Mouse (Mus musculus): ENCODE measurements around the gene Catsper3.

Catsper3 gene

DNA sequence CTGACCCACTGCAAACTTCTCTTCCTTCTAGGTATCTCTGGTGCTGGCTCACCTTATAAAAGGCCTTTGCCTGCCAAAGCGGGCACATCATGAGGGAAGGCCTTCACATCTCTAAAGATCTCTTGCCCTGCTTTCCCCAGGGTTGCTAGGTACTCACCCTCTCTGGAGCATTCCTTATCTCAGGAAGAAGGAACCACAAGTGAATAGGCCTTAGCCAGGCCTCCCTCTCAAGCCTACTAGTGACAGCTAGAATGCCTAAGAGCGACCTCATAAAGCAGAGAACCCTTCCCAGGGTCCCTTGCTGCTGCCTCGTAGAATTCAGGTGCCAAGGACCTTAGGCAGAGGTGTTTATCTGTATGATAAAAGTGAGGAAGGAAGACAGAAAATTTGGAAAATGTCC, at the start of gene Catsper3:
Catsper3 (plus strand) TSS at position 301 of the 400 bp plus-strand sequence.
- no peak for DNase-seq (ENCODE audit: low read depth, low spot score)

DNA sequence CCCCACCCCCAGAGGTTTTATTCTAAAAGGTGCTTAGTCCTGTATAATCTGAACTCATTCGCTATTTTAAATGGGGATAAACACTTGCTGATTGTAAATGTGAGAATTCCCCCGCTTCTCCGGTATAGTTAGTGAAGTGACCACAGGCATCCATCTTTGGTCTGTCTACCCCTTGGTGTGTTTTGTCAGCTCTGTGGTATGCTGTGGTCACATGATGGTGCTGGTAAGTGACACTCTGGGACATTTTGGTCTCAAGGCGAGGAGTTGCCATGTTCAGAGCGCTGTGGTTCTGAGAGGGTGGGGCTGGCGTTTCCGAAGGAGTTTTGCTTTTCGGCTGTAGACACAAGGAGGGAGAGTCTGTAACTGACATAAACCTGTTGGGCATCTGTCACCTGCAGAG, 46.5 kb upstream of the Catsper3 start:
- DNase-seq (ENCODE audit: low read depth, low spot score) = no peak

DNA sequence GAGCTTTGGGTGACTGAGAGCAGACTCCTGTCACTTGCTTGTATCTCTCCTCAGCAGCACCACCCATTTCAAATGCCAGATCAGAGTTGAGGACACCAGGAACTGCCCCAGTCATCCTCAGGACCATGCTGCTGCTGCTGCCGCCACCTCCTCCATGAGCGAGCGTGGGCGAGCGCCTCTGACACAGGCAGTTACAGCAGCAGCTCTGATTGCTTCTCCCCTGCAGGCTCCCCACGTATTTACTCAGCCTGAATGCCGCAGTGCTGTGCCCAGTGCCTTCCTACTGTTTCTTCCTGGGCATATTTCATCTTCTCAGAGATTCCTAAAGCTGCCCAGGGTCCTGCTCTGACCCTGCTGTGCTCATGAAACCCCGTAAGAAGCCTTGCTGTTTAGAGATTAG, 42.1 kb upstream of the Catsper3 start:
- no peak for DNase-seq (ENCODE audit: low read depth, low spot score)

DNA sequence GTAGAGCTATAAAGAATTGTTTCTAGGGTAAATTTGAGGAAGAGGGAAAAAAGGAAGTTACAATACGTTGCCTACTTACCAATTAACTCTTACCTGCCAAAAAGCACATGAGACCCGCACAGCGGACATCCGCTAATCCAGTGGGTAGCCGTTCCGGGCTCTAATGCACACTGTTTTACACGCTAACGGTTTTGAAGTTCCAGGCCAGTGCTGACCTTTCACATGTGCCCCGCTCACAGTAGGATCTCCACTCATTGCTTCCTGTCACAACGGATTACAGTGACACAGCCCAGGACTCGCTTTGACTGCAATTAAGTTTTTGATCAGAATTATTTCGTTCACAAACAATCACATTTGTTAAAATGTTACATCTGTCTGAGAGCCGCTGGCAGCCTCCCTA, 30.0 kb upstream of the Catsper3 start:
- DNase-seq (ENCODE audit: low read depth, low spot score) = no peak

DNA sequence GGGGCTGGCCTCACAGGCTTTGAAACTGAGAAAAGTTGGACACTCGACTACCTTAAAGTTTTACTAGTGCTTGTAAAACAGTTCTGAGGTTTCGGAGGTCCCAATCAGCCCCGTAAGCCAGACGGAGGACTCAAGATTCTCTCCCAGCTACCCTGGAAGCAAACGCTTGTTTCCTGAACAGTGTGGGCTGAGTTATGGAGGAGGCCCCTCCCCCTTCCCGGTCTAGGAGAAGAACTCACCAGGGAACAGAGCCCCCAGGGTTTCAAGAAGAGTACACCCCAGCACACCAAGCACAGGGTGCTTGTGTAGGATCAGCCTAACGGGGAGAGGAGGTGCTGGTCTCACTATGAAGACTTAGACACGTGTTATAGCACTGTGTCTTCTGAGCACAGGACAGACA, 27.6 kb upstream of the Catsper3 start:
- no peak for DNase-seq (ENCODE audit: low read depth, low spot score)

DNA sequence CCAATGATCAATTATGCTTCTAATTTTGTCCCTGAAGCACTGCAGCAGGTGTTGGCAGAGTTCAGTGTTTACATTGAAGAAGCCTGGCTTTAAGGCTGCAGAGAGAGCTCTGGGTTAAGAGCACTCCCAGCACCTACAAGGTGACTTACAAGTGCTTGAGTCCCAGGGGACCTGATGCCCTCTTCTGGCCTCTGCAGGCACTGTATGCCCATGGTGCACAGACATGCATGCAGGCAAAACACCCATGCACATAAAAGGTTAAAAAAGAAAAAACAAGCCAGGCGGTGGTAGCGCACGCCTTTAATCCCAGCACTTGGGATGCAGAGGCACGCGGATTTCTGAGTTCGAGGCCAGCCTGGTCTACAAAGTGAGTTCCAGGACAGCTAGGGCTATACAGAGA, 26.7 kb upstream of the Catsper3 start:
- DNase-seq (ENCODE audit: low read depth, low spot score) = peak; percentile 55

DNA sequence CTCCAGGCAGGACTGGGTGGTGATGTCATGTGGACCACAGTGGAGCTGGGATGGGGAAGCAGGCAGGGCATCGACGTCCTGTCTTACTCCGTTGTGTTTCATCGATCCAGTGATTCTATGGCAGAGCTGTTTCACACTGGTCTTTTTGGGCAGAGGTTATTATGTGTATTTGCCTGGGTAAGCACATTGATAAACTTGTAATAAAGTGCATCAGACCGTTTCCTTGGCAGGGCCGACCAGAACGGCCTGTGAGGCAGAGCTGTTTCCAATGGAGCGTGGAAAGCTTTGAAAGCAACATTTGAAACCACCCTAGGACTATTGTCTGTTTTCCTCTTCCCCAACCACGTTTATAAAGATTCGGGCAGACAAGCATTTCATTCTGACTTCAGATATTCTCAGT, 23.8 kb upstream of the Catsper3 start:
- no peak for DNase-seq (ENCODE audit: low read depth, low spot score)

DNA sequence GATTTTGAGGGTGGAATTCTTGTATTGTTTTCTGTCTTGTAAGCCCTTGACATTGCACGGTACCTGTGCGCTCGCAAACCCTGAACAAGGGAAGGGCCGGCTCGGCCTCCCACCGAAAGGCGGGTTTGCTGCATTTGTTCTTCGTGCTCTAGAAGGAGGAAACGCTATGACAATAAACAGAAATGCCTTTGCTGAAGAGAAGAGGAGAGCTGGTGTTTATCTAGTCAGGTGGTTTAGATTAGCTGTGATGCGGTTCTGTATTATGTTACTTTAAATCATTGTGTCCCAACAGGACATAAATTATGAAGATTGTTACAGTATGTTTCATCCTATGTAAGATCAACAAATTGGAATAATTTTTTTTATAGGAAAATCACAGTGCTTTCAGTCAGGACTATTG, 22.9 kb upstream of the Catsper3 start:
- no peak for DNase-seq (ENCODE audit: low read depth, low spot score)

DNA sequence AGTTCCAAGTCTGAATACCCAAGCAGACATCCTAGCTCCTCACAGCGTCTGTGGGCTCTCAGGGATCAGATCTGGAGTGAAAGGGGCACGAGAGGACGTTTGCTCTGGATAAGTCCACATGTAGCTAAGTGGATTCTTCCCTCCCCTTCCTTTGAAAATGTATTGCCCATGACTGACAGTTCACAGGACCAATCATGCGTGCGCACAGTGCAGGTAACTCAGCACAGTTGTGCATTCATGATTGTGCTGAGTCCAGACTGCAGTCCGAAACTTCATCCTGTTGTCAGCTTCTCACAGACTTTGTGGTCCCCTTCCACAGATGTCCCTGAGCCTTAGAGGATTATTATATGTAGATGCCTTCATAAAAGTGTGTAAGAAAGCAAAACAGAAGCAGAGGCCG, 10.0 kb upstream of the Catsper3 start:
- DNase-seq (ENCODE audit: low read depth, low spot score) = no peak

DNA sequence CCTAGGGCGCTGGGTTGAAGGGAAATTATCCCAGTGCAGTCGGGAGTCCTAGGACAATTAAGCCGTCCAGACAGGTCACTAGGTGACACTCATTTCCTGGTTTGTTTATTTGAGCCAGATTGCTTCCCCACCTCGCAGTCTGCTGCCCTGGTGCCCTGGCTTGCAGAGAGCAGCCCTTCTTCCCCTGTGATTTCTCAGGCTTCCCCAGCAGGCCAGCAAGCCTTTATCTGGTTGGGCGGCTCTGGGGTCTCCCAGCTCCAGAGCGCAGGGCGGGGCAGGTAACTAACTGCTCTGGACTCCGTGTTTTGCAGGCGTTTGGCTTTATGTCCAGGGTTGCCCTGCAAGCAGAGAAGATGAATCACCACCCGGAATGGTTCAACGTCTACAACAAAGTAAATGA, 9.3 kb upstream of the Catsper3 start:
- no peak for DNase-seq (ENCODE audit: low read depth, low spot score)

DNA sequence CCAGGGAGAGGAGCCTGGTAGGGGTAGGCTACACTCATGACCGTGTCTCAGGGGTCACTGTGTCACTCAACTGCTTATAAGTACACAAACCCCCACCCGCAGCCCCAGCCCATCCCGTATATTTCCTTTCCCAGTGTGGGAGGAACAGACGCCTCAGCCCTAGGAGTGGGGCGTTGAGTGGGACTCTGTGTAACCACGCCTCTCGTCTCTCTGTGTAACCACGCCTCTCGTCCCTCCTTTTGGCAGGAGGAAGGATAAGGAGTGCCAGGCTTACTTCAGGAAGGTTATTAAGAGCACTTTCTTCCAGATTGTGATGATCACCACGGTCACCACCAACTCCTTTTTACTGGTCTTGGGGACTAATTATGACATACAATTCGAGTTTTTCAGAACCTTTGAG, 1.8 kb downstream of the Catsper3 start:
- no peak for DNase-seq (ENCODE audit: low read depth, low spot score)

DNA sequence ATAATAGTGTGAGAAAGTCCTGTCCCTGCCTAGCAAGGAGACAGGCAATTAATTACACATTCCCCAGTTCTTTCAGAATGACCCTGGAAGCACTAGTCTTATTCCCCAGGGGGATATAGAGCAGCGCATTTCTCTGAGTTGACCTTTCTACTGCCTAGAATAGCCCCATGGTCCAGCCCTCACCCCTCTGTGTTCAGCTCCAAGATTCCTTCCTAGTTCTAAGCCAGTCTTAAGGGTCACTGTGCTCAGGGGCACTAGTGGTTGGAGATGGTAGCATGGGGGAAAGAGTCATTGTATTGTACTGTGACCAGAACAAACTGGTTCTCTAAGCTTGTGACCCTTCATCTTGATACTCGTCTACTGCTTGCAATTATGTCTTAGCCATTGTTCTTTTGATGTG, 16.9 kb downstream of the Catsper3 start:
- DNase-seq (ENCODE audit: low read depth, low spot score) = no peak

DNA sequence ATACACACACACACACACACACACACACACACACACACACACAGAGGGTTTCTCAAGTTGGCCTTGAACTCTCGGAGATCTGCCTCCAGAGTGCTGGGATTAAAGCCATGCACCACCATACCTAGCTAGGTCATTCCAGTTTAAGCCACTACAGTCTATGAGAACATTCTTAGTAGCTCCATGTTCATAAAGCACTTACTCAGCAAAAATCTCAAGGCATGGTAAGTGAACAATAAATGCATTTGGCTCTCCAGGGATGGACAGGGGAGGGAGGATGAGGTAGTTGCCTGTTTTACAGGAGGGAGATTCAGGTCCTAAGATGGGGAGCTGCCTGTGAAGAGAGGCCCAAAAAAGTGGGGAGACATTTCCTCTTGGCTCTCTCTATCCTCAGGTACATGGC, 19.6 kb downstream of the Catsper3 start:
- DNase-seq (ENCODE audit: low read depth, low spot score) = no peak

DNA sequence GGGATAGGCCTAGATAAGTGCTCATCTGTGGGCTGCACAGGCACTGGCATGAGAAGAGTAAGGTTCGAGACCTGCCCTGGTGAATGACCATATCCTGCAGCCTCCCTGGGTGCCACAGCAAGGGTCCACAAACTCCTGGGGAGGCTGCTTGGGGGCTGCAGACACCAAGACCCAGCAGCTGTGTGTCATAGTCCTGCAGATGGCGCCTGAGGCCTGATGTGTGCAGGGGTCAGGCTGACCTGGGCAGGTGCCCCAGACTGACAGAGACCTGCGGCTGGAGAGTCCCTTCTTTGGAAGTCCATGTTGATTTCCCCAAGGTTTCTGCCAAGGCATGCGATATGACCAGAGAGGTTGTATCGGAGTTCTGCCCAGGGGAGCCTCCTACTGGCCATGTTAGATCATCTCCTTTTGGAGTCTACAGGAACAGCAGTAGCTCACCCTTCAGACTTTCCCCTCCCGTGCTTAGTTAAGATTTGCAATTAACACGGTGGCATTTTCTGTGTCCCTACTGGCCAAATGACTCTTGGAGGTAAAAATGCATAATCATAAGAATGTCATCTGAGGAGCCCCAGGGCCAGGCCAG, 24.8 kb downstream of the Catsper3 start:
- no peak for DNase-seq (ENCODE audit: low read depth, low spot score)

DNA sequence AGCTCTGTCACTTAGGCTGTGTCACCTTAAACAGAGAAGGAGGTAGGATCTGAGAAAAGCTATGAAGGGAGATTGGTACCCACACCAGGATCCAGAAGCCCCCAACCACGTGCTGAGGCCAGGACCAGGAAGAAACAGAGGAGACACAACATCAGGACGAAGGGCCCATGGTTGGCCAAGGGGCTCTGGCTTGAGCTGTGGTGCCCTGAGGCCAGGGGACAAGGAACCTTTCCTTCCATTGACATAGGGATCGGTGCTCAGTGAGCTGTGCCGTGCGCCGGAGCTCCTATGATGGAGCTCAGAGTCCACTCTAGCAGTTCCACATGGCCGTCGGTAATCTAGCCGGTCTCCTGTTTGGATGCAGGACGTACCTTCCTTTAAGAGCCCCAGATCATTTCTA, 25.3 kb downstream of the Catsper3 start:
- DNase-seq (ENCODE audit: low read depth, low spot score) = no peak

DNA sequence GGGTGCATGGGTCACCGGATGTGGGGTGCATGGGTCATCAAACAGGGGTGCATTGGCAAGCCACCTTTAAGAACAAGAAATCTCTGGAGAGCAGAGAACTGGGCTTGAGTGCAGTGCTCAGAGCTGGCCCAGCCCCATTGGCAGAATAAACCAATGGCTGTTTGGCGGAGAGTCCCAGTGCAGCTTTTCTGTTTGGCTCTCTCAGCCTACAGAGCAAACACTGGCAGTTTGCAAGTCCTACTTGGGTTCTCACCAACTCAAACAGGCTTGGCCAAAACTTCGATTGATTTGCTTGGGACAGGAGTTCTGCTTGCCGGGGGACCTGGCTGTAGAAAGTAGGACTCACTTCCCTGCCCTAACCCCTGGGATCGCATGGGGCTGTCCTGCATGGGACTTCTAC, 26.6 kb downstream of the Catsper3 start:
- DNase-seq (ENCODE audit: low read depth, low spot score) = peak; percentile 30

DNA sequence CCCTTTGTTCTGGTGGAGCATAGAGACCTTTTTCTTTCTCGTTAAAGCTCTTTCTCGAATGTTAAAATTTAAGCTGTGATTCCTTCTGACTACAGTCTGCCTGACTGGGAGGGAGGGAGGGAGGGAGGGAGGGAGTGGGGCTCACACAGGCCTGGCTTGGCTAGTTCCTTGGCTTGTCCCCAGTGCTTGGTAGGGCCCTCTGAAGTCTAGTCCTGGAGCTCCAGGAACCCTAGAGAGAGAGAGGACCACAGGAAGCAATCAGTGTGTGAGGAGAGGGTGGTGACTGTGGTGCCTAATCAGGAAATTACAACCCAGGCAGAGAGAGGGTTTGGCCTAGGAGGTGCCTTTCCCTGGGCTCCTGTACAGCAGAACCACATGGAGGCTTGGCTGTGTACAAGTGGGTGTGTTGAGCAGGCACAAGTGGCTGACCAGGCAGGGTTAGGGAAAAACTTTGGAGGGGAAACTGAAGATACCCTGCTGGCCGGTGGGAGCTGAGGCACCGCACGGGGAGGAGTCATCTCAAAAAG, 29.2 kb downstream of the Catsper3 start:
- no peak for DNase-seq (ENCODE audit: low read depth, low spot score)

DNA sequence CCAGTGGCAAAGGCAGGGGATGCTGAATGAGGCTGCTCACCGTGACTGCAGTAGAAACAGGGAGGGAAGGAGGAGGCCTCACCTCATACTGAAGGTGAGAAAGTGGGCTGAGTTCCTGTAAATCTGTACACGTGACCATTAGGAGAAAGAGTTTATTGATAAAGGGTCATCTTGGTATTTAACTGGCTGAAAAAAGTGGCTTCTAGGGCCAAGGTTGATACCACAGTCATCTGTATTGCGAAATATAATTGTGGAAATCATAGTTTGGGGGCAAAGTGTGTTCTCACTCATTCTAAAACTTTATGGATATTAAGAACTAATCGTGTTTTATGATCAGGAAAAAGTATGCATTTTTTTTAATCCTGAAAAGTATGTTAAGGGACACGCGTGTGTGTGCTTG, 30.5 kb downstream of the Catsper3 start:
- DNase-seq (ENCODE audit: low read depth, low spot score) = no peak

DNA sequence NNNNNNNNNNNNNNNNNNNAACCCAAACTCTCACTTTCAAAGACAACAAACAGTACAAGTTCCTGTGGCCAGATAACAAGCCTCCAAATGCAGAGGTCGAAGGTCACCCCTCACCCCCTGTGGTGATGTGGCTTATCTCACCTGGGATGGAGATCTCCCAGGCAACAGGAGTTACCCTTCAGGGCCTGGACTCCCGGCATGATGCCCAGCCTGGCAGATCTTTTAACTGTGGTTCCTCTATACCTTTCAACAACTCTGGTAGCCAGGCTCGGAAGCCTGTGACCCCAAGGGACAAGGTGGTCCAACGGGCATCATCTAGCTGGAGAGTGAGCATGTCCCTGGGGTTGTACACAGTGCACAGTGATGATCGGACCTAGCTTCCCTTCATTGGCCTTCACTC, 38.1 kb downstream of the Catsper3 start:
- no peak for DNase-seq (ENCODE audit: low read depth, low spot score)

DNA sequence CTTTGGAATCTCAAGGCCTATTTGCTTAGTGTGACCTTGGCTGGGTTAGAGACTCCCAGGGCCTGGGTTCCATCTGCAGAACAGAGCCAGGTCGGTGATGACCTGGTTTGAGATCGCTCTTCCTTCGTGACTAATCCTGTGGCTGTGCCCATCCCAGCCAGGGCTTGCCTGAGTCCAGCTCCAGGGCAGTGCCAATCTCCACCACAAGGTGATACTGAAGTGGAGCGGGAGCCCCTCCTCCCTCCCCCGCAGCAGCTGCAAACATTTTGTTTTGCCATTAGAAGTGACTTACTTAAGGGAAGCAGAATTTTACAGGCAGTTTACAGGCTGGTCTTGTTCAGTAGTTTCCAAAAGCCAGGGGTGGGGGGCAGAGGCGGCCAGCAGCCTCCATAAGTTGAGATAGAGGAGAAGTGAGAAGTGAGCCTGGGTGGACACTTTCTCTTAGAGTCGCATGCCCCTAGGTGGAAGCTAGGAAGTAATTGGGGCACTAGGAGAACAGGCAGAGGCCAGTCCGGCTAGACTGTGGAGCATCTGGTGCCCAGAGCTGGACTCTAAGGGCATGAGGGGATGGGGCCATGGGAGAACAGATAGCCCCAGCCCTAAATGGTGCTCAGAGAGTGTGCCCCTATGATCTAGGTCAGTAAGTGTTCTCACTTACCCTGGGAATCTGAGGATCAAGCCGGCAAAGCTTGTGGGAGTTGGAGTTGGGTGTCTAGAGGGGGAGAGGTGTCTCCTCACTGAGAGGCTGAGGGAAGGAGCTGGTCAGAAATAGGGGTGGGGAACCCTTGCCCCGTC, 40.0 kb downstream of the Catsper3 start:
- no peak for DNase-seq (ENCODE audit: low read depth, low spot score)

DNA sequence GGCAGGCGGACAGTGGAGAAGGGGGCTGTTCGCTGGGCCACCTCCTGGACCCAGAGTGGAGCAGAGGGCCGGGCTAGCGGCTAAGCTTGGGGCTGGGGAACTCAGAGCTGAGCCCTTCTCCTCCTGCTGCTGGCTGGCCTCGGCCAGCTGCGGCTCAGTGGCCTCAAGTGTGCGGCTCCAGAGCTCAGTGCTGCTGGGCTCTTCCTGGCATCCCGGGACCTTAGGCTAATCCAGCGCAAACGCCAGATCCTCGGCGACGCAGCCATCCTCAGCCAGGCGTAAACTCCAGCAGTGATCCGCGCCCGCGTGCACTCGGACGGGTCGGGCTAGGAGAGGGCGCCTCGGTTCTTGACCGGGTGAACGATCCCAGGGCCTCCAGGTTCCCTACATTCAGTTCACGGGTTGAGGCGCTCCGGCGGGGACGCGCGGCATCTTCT, 40.9 kb downstream of the Catsper3 start:
- DNase-seq (ENCODE audit: low read depth, low spot score) = no peak

DNA sequence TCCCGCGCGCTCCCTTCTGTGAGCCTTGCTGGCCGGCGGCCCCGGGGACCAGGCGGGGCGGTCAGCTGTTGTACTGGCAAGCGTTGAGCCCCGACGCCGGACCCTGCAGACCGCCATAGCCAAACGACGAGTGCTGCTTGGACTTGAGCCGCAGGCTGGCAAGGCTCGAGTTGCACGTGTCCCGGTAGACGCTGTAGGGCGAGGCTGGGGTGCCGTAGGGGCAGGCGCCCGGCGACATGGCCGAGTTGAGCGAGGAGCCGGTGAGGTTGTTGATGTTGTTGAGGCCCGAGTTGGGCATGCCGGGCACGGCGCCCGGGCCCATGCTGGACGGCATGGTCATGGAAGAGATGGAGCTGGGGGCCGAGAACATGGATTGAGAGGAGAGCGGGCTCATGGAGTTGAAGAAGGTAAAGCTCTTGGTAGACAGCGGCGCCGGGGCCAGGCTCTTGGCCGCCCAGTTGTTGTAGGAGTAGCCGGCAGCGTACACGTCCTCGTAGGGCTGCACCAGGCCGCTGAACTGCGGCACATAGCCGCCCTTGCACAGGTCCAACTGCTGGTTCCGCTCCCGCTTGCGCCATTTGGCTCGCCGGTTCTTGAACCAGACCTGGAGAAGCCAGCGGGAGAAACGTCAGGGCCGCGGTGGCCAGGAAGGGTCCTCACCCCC, 41.8 kb downstream of the Catsper3 start:
- DNase-seq (ENCODE audit: low read depth, low spot score) = no peak
